Mouse (Mus musculus): Measurements from ENCODE around the gene Anks1.

- TF ChIP-seq POLR2A (IDR thresholded peaks at IDR 0.05; ENCODE audit: borderline replicate concordance, low read depth, low read length) (no peak), CTCF (IDR thresholded peaks at IDR 0.05; ENCODE audit: low read depth, low read length) (no peak)
These were observed 22.5 kb upstream of the Anks1 start for GRCm38 (mm10) chr17:27886499-27887210.
